Mouse (Mus musculus) liver, adult 2 months (tissue): ENCODE data around the gene Tmem205. TPM values are rescaled to one million over a fixed set of nuclear protein-coding genes. Genes with fewer than 3 reads are reported as not detected.

Source experiments
- DNase-seq: peaks from one replicate; pipeline ENCODE4 v3.0.0-alpha.2; 2011; ENCODE audit warnings: low read depth, low spot score; ENCODE audit errors: extremely low read depth
- H3K27ac ChIP-seq: fragments of 200-500 bp; replicated peaks from 2 replicates; pipeline ENCODE4 v1.5.1; 2012; ENCODE audit warnings: low read depth, mild to moderate bottlenecking, control low read depth, inconsistent platforms, low read length; ENCODE audit not compliant: insufficient read depth
- H3K27me3 ChIP-seq: fragments of 200-500 bp; 2 replicates; pipeline ENCODE4 v1.6.1; 2012; ENCODE audit warnings: mild to moderate bottlenecking, moderate library complexity, low read length, inconsistent platforms; ENCODE audit not compliant: control insufficient read depth, insufficient read depth
- H3K36me3 ChIP-seq: fragments of 200-500 bp; 2 replicates; pipeline ENCODE4 v1.6.1; 2012; ENCODE audit warnings: low read length, inconsistent platforms; ENCODE audit not compliant: control insufficient read depth, insufficient read depth
- H3K4me1 ChIP-seq: fragments of 200-500 bp; 2 replicates; pipeline ENCODE4 v1.6.1; 2011; ENCODE audit warnings: low read length; ENCODE audit not compliant: control insufficient read depth, insufficient read depth
- H3K4me3 ChIP-seq: fragments of 200-500 bp; 2 replicates; pipeline ENCODE4 v1.5.1; 2011; ENCODE audit warnings: low read depth, mild to moderate bottlenecking, control low read depth, low read length, moderate library complexity; ENCODE audit not compliant: insufficient read depth
- H3K79me2 ChIP-seq: fragments of 200-500 bp; 2 replicates; pipeline ENCODE4 v1.6.1; 2012; ENCODE audit warnings: inconsistent platforms, mild to moderate bottlenecking, low read length, moderate library complexity; ENCODE audit not compliant: control insufficient read depth, insufficient read depth
- H3K9ac ChIP-seq: fragments of 200-500 bp; 2 replicates; pipeline ENCODE4 v1.6.1; 2012; ENCODE audit warnings: low read depth, mild to moderate bottlenecking, control low read depth, inconsistent platforms, low read length
- CTCF ChIP-seq: fragments of 200-500 bp; IDR thresholded peaks from 2 replicates; pipeline ENCODE4 v1.5.1; 2011; ENCODE audit warnings: low read depth, low read length, control low read depth
- POLR2A ChIP-seq: fragments of 200-500 bp; IDR thresholded peaks from 2 replicates; pipeline ENCODE4 v1.6.1; 2011; ENCODE audit warnings: low read length, control low read depth; ENCODE audit not compliant: insufficient read depth; ENCODE audit errors: extremely low read depth
- WGBS: fragments of 180-500 bp; shearing (Covaris S2); methylation state at CpG from one replicate; pipeline ENCODE4 v1.1.7; 2018; 5-methylcytosine and 5-hydroxymethylcytosine counted together
- polyA plus RNA-seq: library from polyadenylated mRNA; depleted of rRNA; stranded (reverse); fragments of >200 nt; gene quantifications from 2 replicates; pipeline ENCODE4 v1.2.3, GENCODE M21; 2012; rRNA removed
- total RNA-seq: library from RNA; depleted of rRNA; stranded (reverse); fragments of >200 nt; gene quantifications from 2 replicates; pipeline ENCODE4 v1.2.3, GENCODE M21; 2014; rRNA removed

Gene Tmem205
- 841 and 970 TPM in 2 replicates for total RNA-seq
- 1,676 and 1,979 TPM in 2 replicates for polyA plus RNA-seq

GRCm38 (mm10) chr9:21927208-21927753 lies at the start of gene Tmem205, which contains the start of gene Ccdc159:
Tmem205 (minus strand) TSS chr9:21927556.
Ccdc159 (plus strand) TSS chr9:21927471.
- Histone ChIP-seq H3K27me3 (no peaks in the 10 kb centered on the region), H3K9ac (peak within 1 kb of the TSS; percentile 89), H3K79me2 (no peaks in the 10 kb centered on the region; the same call in 1 of the 2 replicates), H3K36me3 (peaks cover 12% of the 10 kb centered on the region), H3K4me3 (peak within 1 kb of the TSS; percentile 65), H3K27ac (peak within 1 kb of the TSS; percentile 98), H3K4me1 (peaks cover 14% of the 10 kb centered on the region)
- under 1% methylated on average over 28 of the region's 28 CpGs for whole genome bisulfite sequencing
- TF ChIP-seq CTCF (no peak), POLR2A (peak; percentile 99)
- peak; percentile 99 for DNase-seq

DNA sequence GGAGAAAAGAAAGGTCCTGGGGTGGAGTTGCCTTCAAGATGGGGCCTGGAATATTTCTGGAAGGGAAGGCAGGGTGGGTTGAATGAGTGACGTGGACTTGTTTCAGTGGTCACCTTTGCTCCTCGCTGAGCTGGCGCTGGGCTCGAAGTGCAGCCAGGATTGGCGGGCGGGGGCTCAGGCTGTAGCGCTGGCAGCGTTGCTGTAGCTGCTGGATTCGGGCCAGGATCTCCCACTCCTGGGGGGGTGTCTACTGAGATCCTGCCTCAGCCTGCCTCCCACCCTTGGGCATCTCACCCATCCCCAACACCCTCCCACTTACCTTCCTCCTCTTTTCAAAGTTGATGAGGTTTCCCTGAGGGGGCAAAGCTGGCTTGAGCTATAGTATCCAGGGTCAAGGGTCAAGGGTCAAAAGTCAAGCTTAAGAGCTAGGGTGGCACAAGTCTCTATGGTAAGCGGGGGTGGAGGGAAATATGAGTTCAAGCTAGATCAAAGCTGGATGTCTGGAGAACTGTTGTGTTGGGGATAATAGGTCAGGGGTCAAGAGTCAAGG lies 49.3 kb upstream of the Tmem205 start:
- Histone ChIP-seq H3K27ac (no peak overlapping the region), H3K4me3 (no peak overlapping the region), H3K9ac (no peak overlapping the region), H3K79me2 (no peaks in the 10 kb centered on the region), H3K27me3 (no peaks in the 10 kb centered on the region), H3K4me1 (no peaks in the 10 kb centered on the region), H3K36me3 (peaks cover 22% of the 10 kb centered on the region)
- WGBS = 83% methylated on average over 10 of the region's 10 CpGs
- TF ChIP-seq POLR2A (no peak), CTCF (no peak)
- no peak for DNase-seq

DNA sequence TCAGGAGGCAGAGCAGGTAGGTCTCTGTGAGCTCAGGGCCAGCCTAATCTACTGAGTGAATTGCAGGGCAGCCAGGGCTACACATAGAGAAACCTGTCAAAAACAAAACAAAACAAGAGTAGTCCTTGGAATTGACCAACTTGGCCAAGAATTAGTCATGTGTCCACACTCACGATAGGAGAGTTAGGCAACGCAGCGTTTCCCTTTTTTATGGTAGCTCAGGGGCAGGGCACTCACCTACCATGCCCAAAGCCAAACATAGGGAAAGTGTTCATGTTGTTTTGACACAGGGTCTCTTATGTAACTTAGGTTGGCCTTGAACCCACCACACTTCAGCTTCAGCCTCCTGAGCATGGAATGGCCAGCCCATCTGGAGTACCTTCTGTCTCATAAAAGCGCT lies 41.9 kb upstream of the Tmem205 start:
- Histone ChIP-seq H3K4me1 (no peaks in the 10 kb centered on the region), H3K36me3 (peaks cover 8% of the 10 kb centered on the region; the same call in 1 of the 2 replicates), H3K4me3 (no peak overlapping the region), H3K9ac (no peak overlapping the region), H3K79me2 (no peaks in the 10 kb centered on the region), H3K27ac (0 out of 2 replicates have a peak overlapping the region, but pooled peaks have one; percentile 10), H3K27me3 (no peaks in the 10 kb centered on the region)
- TF ChIP-seq POLR2A = no peak
- TF ChIP-seq CTCF = no peak
- DNase-seq = peak; percentile 56
- 41% methylated on average over 4 of the region's 4 CpGs for WGBS

GRCm38 (mm10) chr9:21968883-21969282 lies 41.5 kb upstream of the Tmem205 start:
- DNase-seq = no peak
- no peaks in the 10 kb centered on the region for H3K79me2 ChIP-seq
- H3K27ac ChIP-seq = 0 out of 2 replicates have a peak overlapping the region, but pooled peaks have one; percentile 10
- no peaks in the 10 kb centered on the region for H3K4me1 ChIP-seq
- no peak overlapping the region for H3K4me3 ChIP-seq
- no peaks in the 10 kb centered on the region for H3K27me3 ChIP-seq
- 61% methylated on average over 6 of the region's 6 CpGs for WGBS
- TF ChIP-seq CTCF (no peak), POLR2A (no peak)
- H3K9ac ChIP-seq = no peak overlapping the region
- peaks cover 8% of the 10 kb centered on the region; the same call in 1 of the 2 replicates for H3K36me3 ChIP-seq

DNA sequence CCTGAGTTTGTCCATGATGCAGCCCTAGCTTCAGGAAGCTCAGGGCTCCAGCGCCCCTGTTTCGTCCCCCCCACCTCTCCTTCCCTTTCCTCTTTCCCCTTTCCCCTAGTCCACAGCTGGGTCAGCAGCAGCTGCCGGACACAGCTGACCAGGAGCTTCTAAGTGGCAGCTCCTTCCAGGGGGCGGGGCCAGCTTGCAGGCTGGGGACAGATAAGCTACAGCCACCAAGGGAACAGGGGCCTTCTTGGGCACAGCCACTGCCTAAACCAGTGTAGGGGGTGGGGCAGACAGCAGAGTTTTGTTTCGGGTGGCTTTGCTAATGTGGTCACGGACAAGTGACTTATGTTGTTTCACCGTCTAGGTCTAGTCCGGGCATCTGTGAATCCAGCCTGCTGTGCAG lies 36.1 kb upstream of the Tmem205 start, which contains the start of gene Epor:
Gene Epor (minus strand): TSS at position 90 of the 400 bp plus-strand sequence.
- H3K4me3 ChIP-seq = peak within 1 kb of the TSS; percentile 56
- WGBS = 52% methylated on average over 8 of the region's 8 CpGs
- H3K27ac ChIP-seq = peak within 1 kb of the TSS; percentile 16
- H3K4me1 ChIP-seq = no peaks in the 10 kb centered on the region
- no peak for TF ChIP-seq CTCF
- TF ChIP-seq POLR2A = no peak
- H3K36me3 ChIP-seq = no peaks in the 10 kb centered on the region
- peaks cover 6% of the 10 kb centered on the region for H3K27me3 ChIP-seq
- H3K79me2 ChIP-seq = no peaks in the 10 kb centered on the region
- no peak for DNase-seq
- H3K9ac ChIP-seq = peak within 1 kb of the TSS; percentile 46
